Mouse (Mus musculus): ENCODE data around the gene Galnt3.

The Galnt3 gene

DNA sequence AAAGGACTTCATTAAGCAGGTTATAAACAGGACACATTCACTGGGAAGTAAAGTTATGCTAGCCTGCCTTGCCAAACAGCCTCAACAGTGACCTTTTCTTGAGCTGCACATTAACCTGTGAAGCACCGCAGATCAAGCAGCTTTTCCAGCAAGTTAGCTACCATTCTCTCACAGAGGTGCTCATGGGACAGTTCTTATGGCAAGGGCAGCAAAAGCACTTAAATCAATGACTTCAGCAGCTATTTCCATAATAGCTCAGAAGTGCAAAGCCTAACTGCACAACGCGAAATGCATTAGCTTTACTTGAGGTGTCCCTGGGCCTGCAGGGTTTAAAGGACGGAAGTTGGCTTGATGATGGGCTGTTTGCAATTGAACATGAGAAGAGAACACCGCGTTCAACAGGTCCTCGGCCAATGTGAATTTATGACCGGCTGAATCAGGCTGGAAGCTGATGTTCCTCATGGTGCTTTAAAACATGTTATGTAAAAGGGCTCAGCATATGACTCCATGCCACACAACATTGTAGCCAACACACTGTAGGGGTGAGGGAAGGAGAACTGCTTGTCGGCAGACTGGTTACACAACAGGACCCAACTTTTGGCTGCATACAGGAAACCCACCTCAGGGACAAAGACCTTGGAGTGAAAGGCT, 16.8 kb downstream of the Galnt3 start:
- in situ Hi-C loops (cut with MboI, MseI) = no loop called here

DNA sequence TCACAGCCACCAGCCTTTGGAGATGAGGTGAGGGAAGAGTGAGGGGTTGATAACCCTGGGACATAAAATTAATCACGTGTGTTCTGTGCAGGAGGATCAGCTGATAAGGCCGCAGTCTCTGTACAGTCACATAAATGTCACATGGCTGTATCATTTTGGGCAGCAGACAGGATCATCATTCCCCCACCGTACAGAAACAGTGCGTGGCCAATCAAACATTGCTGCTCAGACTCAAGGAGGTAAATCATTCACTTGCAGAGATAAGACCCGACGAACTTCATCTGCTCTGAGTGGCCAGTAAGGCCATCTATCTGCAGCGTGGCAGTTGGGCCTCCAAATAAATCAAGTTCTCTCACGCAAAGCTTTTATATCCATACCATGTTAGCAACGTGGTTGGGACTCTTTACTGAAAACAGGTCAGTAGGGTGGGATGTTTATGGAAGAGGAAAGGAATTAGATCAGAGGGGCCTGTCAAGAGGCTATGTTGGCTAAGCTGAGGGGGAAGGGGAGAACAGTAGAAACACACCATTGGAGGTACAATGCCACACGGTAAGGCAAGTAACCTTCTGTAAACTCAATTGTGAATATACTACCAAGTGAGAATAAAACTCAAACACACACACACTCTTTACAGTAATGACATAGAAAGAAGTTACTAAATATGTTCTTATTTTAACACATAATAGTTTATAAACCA, 20.9 kb downstream of the Galnt3 start:
- in situ Hi-C loops (cut with MboI, MseI) = no loop called here

DNA sequence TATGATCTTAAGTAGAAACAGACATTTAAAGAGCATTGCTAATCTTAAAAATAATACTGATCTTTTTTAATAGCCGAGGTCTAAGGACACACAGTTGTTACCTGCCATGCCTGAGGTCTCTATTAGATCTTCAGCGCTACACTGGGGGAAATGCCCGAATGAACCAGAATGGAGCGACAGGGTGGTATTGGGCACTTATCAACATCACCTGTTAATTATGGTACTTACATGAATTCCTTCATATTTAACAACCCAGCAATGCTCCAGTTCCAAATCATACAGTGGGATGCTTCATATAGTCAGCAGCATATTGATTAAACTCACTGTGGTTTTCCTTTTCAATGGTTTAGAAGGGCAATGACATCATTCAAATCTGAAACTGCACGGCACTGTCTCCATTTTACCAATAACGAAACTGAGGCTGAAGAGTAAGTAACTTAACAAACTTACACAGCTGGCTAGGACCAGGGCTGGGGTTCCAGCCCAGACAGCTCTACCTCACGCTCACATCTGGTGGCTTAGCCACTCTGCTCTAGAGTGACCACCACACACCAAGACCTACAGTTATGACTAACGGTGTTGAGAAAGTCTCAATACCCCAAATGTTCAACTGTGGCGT, 23.0 kb downstream of the Galnt3 start:
- in situ Hi-C loops (cut with MboI, MseI) = no loop called here

DNA sequence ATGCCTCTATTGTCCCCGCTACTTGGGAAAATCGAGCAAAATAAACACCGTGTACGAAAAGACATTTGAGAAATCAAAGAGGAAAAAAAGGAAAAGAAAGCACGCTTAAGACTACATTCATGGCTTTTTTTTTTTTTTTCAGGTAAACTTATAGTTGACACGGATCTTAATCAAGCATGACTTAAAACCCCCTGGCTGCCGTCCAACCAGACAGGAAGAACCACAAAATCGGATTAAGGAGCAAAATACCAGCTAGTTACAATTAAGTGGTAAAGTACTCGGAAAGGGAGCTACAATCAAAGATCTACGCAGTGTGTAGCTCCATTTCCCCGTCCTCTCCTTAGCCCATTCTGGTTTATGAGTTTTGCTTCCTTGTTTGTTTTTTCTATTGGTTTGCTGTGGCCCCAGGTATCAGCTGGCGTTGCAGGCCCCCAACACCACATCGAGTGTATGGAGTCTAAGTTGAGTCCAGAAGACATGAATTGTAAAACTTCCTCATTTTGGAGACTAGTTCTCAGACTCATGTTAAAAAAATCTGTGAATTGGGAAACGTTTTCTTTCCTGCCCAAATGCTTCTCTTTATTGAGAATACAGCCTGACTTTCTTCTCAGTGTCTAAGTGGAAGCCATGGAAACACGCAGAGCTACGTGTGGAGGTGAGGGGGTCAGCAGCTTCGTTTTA, 24.0 kb downstream of the Galnt3 start:
- in situ Hi-C loops (cut with MboI, MseI) = no loop called here

DNA sequence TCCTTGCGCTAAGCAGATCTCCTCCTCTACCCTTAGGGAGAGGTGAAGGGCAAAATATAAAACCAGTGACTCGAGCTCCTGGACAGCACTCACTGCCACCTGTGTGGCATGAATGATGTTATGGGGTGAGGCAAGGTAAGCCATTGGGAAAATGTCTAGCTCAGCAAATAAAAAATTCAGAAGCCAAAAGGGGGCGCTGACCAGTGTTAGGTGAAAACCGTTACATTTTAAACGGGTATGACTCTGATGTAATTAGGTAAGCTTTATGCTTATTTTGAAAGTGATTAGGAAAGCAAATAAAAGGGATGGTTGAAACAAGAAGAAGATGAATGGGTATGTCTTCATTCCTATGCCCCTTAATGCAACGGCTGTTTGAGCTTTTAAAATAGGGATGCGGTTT, 24.6 kb downstream of the Galnt3 start:
- in situ Hi-C loops (cut with MboI, MseI) = no loop called here

DNA sequence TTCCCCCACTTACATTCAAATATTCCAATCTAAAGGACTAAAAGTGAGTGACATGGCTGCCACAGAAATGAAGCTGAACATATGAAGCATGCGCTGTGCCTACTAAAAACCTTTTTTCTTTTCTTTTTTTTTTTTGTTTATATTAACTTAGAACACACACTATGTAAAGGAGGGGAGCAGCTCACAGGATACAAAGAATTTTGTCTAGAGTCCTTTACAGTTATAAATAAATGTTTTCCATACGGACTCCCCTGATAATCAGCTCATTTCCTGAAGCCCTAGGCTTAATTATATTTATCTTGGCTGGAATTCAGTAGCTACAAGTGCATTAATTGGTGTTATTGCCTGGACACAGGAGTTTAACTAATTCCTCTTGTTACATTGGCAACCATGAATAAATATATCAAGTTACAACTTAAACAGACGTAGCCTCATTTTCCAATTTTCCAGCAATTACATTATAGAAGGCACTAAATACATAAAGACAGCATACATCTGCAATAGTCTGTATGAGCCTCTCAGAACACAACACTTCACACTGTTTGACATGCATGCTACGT, 30.1 kb downstream of the Galnt3 start:
- in situ Hi-C loops (cut with MboI, MseI) = no loop called here

DNA sequence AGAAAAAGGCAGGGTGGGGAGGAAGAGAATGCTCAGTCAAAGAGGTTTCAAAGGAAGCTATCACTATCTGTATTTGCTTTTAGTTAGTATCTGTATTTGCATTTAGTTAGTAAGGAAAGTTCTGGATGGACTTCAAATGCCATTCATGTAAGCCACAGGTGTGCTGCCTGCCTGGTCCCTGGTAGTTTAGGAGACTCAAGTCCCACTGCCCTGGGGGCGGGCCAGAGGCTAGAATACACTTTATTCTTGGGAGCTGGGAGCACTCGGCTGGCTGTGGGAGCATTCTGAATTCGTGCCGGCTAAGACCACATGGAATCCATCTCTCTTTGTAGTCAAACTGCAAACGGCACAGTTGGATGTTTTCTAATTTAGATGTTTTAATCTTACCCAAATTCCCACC, 33.5 kb downstream of the Galnt3 start:
- in situ Hi-C loops (cut with MboI, MseI) = no loop called here

DNA sequence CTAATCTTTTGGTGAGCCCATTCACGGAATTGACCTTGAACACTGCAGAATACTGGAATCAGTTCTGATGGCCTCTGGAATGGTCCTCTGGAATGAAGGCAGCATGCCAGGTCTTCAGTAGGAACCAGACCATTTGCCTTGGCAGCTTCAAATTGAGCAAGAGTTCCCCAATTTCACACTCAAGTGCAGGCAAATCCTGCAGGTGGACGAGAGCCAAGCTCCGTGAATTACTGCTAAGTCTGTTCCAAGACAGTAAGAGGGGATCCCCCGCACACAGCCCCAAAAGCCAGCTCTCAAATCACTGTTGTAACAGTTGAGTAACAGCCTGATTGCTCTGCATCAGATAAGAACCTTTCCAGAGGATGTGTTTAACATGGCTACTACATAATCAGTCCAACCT, 42.9 kb downstream of the Galnt3 start:
- in situ Hi-C loops (cut with MboI, MseI) = no loop called here

DNA sequence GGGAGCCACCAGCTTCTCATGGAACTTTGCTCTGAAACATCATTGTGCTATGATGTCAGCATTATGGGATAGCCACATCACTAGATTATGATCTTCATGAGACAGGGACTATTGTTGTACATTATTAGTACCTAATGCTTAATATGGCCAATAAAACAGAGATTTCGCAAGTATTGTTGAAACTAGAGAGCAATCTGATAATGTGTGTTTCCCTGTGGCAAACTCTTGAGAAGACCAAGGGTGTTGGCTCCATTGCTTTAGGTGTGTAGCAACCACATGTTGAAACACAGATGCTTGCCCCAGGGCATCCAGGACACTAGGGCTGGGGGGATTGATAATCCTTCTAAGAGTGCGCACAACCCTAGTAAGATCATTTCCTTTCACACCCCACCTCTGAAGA, 44.1 kb downstream of the Galnt3 start:
- in situ Hi-C loops (cut with MboI, MseI) = no loop called here

DNA sequence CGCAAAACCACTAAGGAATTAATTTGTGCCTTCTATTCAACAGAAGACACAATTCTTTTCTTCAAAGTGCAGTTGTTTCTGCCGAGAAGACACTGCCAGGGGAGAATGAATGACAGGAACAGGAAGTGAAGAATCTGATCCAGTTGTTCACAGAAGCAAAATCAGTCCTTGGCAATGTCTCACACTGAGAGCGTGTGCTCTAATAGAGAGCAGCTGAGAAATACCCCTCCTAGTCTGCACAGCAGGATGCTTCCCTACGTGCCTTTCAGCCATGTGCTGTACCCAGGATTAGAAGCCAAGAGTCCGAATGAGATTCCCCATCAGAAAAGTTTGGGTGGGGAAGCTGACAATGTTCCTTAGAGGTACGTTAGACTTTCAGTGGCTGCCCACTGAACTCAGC, 55.3 kb downstream of the Galnt3 start:
- in situ Hi-C loops (cut with MboI, MseI) = no loop called here

DNA sequence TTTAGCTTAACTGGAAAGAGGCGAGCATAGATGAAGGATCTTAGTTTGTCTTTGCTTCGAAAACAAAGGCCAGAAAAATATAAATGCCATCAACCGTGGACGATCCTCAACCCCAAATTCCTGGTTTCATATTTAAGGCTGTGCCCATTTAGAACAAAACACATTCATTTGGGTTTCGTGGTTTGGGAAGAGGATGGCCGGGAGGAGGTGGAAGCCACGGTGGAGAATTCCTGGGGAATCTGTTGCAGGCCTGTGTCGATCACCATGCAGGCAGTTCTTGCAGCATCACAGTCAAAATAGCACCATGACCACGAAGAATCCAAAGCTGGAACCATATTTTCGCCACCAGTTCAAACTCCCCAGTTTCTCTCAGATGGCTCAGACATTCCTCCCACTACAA, 61.5 kb downstream of the Galnt3 start:
- in situ Hi-C loops (cut with MboI, MseI) = no loop called here

DNA sequence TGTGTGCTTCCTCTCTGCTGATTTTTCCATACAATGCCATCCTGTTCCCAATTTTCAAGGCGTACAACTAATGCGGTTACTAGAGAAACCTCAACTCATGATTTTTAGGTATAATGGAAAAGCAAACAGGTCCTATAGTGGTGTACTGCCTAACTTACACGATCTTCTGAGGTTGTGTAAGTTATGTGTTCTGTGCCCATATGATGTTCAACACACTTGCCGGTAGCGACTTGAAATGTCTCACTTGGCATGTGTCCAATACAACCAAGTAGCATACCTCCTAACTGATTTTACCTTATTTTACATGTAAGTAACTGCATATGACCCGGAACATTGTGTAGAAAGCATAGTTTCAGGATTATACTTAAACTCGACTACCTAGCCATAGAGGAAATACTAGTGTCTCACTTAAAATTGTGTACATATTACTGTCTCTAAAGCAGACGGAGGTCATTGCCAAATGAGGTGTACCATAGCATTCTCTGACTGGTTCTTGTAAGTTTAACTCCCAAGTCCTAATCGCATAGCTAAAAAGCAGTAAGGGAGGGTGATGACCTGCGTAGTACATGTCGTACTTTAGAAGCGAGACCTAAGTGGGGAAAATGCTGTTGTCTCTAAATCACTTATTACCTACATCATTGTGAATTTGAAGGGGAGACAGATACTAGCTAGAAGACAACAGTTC, 80.2 kb downstream of the Galnt3 start:
- in situ Hi-C loops (cut with MboI, MseI) = no loop called here

DNA sequence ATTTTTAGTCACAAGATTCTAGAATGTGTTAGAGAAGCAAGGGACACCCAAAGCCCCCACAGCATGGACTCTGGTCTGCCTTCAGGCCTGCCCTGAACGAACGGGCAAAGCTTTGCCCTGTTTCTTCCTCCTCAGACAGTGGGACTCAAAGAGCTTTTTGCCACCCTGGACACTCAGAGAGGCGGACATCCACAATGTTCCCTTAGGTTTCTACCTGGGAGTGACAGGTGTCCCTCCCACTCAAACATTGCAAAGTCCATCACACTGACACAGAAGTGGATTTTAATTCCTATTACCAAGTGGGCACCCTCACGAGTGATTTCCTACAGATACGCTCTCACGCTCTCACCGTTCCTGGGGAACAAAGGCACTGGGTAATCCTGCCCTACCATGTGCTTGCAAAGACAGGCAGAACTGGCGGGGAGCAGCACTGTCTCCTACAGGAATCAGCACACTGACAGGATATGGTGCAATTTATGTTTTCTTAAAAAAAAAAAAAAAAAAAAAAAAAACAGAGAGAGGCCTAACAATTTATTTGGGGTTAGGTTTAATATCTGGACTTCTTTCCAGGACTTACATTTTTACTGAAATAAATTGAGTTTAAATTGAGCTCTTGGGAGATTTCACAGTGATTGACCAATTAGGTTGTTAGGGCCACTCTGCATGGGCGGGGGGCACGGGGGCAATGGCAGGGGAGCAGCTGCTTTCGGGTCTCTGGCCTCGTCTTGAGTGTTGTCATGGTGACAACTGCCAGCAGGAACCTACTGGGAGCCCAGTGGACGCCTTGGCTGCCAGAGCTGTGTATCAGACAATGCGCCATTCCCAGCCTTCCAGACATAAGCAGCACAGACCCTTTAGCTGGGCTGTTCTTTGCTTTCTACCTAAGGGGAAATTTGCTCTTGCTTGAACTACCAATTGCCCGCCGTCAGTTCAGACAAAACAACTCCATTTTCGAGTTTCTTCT, 81.1 kb downstream of the Galnt3 start:
- in situ Hi-C loops (cut with MboI, MseI) = no loop called here

DNA sequence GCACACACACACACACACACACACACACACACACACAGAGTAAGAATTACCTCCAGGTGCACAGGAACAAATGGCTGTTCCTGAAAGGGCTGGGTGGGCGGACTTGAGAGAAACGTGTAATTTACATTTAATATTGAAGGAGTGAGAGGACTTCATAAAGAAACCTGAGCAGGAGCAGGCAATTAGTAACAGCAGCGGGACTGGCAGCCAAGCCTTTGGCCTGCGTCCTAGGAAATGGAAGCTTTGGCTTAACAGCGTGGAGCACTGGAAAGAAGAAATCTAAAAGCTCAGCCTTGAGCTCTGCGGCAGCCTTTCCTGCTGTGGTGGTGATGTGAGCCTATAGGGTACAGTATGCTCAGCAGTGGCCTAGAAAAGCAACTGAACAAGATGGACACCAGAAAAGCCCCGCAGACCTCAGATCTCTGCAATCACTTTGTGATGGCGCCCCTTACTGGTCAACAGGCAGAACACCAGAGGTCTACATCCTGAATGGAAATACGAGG, 82.8 kb downstream of the Galnt3 start:
- in situ Hi-C loops (cut with MboI, MseI) = no loop called here

DNA sequence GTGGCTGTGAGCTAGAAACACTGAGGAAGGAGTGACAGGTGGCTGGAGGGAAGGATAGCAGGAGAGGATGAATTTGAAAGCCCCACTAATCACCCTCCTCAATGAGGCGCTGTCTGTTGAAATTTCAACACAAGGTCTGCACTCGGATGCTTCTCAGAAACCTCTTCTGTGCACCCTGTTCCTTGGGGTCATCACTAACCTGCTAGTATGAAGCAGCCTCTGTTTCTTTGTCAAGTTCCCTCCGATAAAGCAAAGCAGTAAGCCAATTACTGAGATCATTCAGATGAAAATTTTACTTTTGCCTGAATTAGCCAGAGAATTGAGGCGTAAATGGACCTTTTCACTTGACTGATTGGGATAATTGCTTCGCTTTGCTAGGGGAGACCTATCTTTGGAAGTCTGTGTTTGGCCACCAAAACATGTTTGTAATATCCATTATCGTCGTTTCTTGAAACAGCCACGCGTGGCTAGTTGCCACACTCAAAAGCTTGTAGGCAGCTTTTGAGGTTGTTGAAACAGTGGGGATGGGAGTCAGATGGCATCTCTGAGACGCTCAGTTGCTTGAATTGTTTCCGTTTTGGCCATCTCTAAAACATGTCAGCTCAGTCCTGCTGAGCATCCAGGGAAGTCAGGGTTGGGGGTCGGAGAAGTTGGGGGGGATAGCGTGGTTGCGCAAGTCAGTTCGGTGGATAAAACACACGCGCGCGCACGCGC, 83.4 kb downstream of the Galnt3 start:
- in situ Hi-C loops (cut with MboI, MseI) = no loop called here

DNA sequence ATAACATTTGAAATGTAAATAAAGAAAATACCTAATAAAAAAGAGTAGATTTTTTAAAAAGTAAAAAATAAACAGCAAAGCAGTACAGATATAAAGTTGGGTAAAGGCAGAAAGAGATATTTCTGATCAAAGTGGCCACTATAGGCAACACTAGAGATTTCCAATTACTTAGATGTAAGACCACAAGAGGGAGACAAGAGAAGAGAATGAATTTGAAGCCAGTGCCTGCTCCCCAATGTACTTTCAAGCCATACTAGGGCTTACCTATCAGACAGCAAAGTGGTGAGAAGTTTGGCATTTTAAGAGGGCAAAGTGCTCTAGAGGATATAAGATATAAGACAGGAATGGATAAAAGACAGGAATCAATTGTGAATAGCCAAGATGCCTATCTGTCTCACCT, 84.2 kb downstream of the Galnt3 start:
- in situ Hi-C loops (cut with MboI, MseI) = no loop called here

DNA sequence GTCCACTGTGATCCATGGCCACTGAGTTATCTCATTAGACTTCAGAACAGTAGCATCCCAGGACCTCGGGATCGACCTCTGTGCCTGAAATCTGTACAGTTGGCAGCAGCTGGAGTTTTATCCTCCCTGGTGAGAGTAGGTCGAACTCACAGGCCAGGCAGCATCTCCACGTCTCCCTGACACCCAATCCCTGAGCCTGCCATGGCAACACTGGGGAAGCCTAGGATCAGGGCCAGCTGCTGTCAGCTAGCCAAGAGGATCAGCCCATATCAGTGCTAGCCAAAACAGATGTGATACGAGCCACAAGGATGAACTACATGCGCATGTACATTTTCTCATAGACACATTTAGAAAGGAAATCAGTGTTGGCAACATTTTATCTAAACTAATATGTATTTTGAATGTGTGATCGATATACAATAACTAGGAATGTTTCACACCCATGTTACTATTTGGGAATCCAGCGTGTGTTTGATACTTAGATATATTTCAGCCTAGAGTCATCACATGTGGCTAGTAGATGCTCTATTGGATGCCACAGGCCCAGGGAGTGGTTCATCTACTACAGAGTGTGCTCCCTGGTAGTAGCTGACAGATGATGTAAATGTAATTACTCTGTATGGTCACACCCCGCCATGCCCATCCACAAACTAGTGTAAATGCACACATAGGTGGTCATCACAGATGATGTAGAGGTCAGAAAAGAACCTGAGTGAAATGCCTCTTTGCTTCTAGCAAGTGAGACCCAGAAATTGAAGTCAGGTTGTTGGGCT, 89.7 kb downstream of the Galnt3 start:
- in situ Hi-C loops (cut with MboI, MseI) = no loop called here
